Mouse (Mus musculus) thymus, adult 2 months (tissue): ENCODE results near the gene Srp14. TPM values are rescaled to one million over a fixed set of nuclear protein-coding genes. Genes with fewer than 3 reads are reported as not detected.
A peak's percentile ranks its signal among the peaks of the same experiment; 100 is the strongest.

Experiments used
- DNase-seq: peaks from one replicate; pipeline ENCODE4 v3.0.0; 2021
- H3K27ac ChIP-seq: fragments of 200-500 bp; 2 replicates; pipeline ENCODE4 v1.5.1; 2012; ENCODE audit warnings: low read length, control low read depth; ENCODE audit not compliant: control insufficient read depth, insufficient read depth
- H3K27me3 ChIP-seq: fragments of 200-500 bp; 2 replicates; pipeline ENCODE4 v1.6.1; 2012; ENCODE audit warnings: mild to moderate bottlenecking, low read length, moderate library complexity, mixed read lengths; ENCODE audit not compliant: control insufficient read depth, insufficient read depth
- H3K36me3 ChIP-seq: fragments of 200-500 bp; 2 replicates; pipeline ENCODE4 v1.6.1; 2012; ENCODE audit warnings: mild to moderate bottlenecking, low read length, moderate library complexity; ENCODE audit not compliant: control insufficient read depth, insufficient read depth
- H3K4me1 ChIP-seq: fragments of 200-500 bp; replicated peaks from 2 replicates; pipeline ENCODE4 v1.6.1; 2012; ENCODE audit warnings: low read length; ENCODE audit not compliant: control insufficient read depth, insufficient read depth
- H3K4me3 ChIP-seq: fragments of 200-500 bp; 2 replicates; pipeline ENCODE4 v1.5.1; 2012; ENCODE audit warnings: mild to moderate bottlenecking, low read length, control low read depth, moderate library complexity; ENCODE audit not compliant: control insufficient read depth, insufficient read depth
- CTCF ChIP-seq: fragments of 200-500 bp; IDR thresholded peaks from 2 replicates; pipeline ENCODE4 v1.5.1; 2012; ENCODE audit warnings: mild to moderate bottlenecking, control low read depth, low read length, moderate library complexity, borderline replicate concordance; ENCODE audit not compliant: control insufficient read depth, poor library complexity, insufficient read depth; ENCODE audit errors: extremely low read depth
- POLR2A ChIP-seq: fragments of 200-500 bp; IDR thresholded peaks from 2 replicates; pipeline ENCODE4 v1.6.1; 2012; ENCODE audit warnings: mild to moderate bottlenecking, low read length, control low read depth, moderate library complexity; ENCODE audit not compliant: control insufficient read depth, poor library complexity, insufficient read depth; ENCODE audit errors: extremely low read depth
- WGBS: fragments of 180-500 bp; shearing (Covaris S2); methylation state at CpG from one replicate; pipeline ENCODE4 v1.1.7; 2018; 5-methylcytosine and 5-hydroxymethylcytosine counted together
- polyA plus RNA-seq: library from polyadenylated mRNA; depleted of rRNA; stranded (reverse); fragments of >200 nt; gene quantifications from 2 replicates; pipeline ENCODE4 v1.2.3, GENCODE M21; 2012

The Srp14 gene
- polyA plus RNA-seq, 1 experiment, result 82.7 TPM

DNA sequence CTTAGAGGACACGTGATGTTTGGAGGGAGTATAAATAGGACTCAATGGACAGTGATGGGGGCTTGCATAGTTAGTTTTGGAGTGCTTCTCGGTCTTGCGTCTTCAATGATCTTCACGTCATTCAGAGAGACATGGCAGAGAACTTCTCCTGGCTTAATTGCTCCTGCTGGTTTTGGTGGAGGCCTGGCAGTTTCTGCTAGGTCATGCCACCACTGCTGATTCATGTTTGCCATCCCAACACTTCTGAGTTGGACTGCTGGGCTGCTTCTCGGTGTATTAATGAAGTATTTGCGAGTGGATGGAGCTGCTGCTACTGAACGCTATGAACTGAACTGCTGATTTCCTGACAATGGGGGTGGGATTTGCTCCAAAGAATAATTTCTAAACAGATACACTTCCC, 1.4 kb upstream of the Srp14 start:
- DNase-seq, result no peak
- 98% methylated on average over 7 of the region's 7 CpGs for WGBS
- peaks cover 14% of the 10 kb centered on the region for H3K36me3 ChIP-seq
- TF ChIP-seq CTCF (no peak), POLR2A (no peak)
- H3K27me3 ChIP-seq, result no peaks in the 10 kb centered on the region
- H3K27ac ChIP-seq, result no peak overlapping the region
- H3K4me3 ChIP-seq, result no peak overlapping the region
- peaks cover 18% of the 10 kb centered on the region for H3K4me1 ChIP-seq

DNA sequence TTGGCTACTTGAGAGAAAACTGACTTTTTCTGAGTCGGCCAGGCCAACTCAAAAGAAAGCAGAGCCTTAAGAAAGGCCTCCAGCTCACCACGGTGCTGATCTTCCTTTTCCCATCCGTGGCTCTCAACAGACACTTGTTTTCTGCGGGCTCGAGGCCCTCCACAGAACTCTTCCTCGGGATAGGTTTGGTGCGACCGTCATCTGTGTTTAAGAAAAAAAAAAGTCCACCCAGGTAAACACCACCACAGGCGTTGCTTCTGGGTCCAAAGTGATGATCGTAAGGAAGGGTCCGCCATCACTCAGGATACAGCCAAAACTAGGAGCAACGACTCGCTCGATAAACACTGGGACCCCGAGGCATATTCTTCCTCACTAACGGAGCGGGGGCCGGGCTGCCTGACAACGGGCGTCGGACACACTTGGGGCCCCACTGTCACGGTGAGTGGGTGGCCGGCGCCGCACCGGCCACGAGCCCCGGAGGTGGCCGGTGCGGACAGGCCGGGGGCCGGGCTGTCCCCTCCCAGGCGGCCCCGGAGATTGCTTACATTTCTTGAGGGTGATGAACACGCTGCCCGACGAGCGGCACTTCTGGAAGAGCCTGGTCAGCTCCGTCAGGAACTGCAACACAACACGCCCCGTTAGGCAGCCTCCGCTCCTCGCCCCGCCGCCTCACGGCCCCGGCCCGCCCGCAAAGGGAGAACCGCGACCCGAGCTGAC, 520 bp downstream of the Srp14 start:
- DNase-seq, result no peak
- Histone ChIP-seq H3K27ac (no peak overlapping the region), H3K27me3 (no peaks in the 10 kb centered on the region), H3K4me1 (peaks cover 18% of the 10 kb centered on the region), H3K36me3 (peaks cover 23% of the 10 kb centered on the region), H3K4me3 (peak overlapping the region; percentile 64)
- no peak for TF ChIP-seq POLR2A
- no peak for TF ChIP-seq CTCF
- 1% methylated on average over 52 of the region's 52 CpGs for WGBS

DNA sequence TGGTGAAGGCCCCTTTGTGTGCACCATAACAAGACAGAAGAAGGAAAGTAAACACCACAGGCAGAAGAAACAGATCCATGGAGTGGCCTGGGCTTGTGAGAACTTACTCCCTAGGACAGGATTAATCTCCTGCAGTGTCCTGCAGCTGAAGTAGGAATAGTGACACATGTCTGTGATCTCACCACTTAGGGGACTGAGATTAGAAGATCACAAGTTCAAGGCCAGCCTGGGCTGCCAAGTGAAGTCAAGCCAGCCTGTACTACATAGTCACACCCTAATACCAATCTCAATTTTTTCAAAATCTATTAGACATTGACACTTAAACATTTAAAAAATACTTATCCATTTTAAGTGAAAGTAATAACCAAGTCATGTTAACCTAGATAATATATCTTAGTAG, 11.2 kb downstream of the Srp14 start:
- no peaks in the 10 kb centered on the region for H3K4me1 ChIP-seq
- no peak overlapping the region for H3K4me3 ChIP-seq
- H3K36me3 ChIP-seq, result peaks cover 34% of the 10 kb centered on the region
- no peak overlapping the region for H3K27ac ChIP-seq
- no peaks in the 10 kb centered on the region for H3K27me3 ChIP-seq
- no peak for DNase-seq
- TF ChIP-seq CTCF (no peak), POLR2A (no peak)

DNA sequence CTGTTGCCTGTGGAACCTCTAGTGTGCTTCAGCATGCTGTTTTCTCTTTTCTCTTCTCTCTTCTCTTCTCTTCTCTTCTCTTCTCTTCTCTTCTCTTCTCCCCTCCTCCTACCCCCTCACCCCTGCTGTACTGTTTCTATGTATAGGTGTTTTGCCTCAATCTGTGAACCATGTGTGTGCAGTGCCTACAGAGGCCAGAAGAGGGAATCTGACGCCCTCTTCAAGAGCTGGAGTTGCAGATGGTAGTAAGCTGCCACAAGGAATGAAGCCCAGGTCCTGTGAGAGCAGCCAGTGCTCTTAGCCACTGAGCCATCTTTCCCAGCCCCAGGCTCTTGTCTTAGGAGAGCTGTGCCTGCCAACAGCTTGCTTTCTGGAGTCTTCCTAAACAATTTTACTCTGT, 12.9 kb downstream of the Srp14 start:
- no peak overlapping the region for H3K4me3 ChIP-seq
- DNase-seq, result no peak
- TF ChIP-seq POLR2A, result no peak
- no peak for TF ChIP-seq CTCF
- H3K27me3 ChIP-seq, result no peaks in the 10 kb centered on the region
- H3K27ac ChIP-seq, result no peak overlapping the region
- H3K4me1 ChIP-seq, result no peaks in the 10 kb centered on the region
- WGBS, result 81% methylated on average over 1 of the region's 1 CpGs
- peaks cover 18% of the 10 kb centered on the region for H3K36me3 ChIP-seq

DNA sequence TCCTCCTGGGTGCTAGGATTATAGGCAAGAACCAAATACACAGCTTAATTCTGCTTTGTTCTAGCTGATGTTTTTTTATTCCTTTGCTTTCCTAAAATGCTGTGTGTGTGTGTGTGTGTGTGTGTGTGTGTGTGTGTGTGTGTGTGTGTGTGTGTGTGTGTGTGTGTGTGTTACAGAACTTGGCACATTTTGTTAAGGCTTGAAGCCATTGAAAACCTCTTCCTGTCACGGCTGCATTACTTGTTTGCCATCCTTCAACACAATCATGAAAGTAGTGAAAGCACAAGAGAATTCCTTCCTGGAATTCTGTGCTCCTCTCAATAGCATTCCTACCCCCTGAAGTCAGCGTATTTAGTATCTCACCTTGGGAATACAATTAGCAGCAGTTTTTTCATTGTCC, 13.6 kb downstream of the Srp14 start:
- TF ChIP-seq CTCF (no peak), POLR2A (no peak)
- no peaks in the 10 kb centered on the region for H3K27me3 ChIP-seq
- peaks cover 10% of the 10 kb centered on the region for H3K36me3 ChIP-seq
- 87% methylated on average over 2 of the region's 2 CpGs for WGBS
- H3K4me1 ChIP-seq, result no peaks in the 10 kb centered on the region
- H3K27ac ChIP-seq, result no peak overlapping the region
- DNase-seq, result no peak
- no peak overlapping the region for H3K4me3 ChIP-seq

DNA sequence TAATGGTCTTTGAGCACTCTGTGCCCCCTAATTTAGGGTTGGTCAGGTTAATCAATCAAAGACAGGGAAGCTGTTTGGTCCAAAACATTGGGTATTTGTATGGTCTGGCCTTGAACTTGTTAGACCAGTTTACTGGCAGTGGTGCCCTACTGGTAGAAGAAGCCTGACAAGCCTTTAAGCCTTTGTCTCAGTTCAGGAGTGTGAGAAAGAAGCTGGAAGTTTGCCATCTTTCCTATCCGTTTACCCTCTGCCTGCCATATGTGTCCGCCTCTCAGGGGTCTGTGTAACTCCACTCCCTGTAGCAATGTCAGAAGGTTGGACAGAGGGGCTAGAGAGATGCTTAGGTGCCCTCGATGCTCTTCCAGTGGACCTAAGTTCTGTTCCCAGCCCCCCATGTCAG, 15.1 kb downstream of the Srp14 start:
- WGBS, result 94% methylated on average over 3 of the region's 3 CpGs
- H3K4me3 ChIP-seq, result no peak overlapping the region
- H3K27ac ChIP-seq, result no peak overlapping the region
- peaks cover 7% of the 10 kb centered on the region; the same call in 1 of the 2 replicates for H3K36me3 ChIP-seq
- TF ChIP-seq CTCF (no peak), POLR2A (no peak)
- no peak for DNase-seq
- H3K27me3 ChIP-seq, result no peaks in the 10 kb centered on the region
- no peaks in the 10 kb centered on the region for H3K4me1 ChIP-seq

DNA sequence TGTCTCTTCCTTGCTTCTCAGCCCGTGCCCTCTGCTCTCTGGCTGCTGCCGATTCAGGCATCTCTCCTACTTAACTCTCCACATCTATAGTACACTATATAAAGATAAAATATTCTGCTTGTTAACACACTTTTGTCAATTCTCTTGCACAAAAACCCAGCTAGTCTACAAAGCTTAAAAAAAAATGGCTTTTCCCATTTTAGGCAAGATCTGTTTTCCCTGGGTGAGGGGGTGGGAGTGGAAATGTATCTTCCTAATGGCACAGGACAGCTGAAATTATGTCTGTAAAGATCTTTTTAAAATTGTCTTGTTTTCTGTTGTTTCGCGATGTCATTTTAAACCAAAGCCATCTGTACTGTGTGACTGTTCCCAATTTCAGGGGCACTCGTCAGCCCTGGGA, 16.0 kb downstream of the Srp14 start:
- Histone ChIP-seq H3K4me1 (no peaks in the 10 kb centered on the region), H3K4me3 (no peak overlapping the region), H3K36me3 (peaks cover 5% of the 10 kb centered on the region; the same call in 1 of the 2 replicates), H3K27me3 (no peaks in the 10 kb centered on the region), H3K27ac (no peak overlapping the region)
- WGBS, result 94% methylated on average over 5 of the region's 5 CpGs
- DNase-seq, result no peak
- no peak for TF ChIP-seq CTCF
- no peak for TF ChIP-seq POLR2A

DNA sequence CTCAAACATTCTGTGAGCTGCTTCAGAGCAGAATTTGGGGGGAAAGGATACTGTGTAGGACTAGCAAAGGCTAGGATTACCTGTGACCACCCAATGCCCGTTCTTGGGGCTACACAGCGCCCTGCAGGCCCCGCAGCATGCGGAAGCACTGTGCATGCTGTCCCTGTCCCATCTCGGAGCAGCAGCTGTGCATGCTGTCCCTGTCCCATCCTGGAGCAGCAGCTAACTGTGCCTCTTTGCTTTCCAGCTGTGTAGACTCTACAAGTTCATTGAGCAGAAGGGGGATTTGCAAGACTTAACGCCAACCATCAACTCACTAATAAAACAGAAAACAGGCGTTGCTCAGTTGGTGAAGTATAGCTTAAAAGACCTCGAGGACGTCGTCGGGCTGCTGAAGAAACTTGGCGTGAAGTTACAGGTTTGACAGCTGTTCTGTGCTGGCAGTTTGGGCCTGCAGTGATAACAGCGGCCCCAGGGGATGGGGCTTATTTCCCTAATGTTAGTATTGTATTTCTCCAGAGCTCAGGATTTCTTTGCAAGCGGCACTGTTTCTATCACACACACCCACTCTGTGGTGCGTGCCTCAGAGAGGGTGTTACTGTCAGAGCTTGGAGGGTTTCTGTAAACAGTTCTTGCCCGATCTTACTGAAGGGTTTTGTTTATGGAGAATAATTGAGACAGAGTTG, 17.9 kb downstream of the Srp14 start:
- no peak overlapping the region for H3K4me3 ChIP-seq
- H3K4me1 ChIP-seq, result no peaks in the 10 kb centered on the region
- TF ChIP-seq CTCF (no peak), POLR2A (no peak)
- H3K36me3 ChIP-seq, result no peaks in the 10 kb centered on the region
- 91% methylated on average over 16 of the region's 16 CpGs for WGBS
- no peak for DNase-seq
- no peaks in the 10 kb centered on the region for H3K27me3 ChIP-seq
- H3K27ac ChIP-seq, result no peak overlapping the region
